Mouse (Mus musculus): ENCODE measurements around the gene Frmpd4. TPM values are rescaled to one million over a fixed set of nuclear protein-coding genes. Genes with fewer than 3 reads are reported as not detected.
A peak's percentile ranks its signal among the peaks of the same experiment; 100 is the strongest.

Frmpd4 gene
- polyA plus RNA-seq, 1 experiment from 2014 or later: 0.43 TPM

DNA sequence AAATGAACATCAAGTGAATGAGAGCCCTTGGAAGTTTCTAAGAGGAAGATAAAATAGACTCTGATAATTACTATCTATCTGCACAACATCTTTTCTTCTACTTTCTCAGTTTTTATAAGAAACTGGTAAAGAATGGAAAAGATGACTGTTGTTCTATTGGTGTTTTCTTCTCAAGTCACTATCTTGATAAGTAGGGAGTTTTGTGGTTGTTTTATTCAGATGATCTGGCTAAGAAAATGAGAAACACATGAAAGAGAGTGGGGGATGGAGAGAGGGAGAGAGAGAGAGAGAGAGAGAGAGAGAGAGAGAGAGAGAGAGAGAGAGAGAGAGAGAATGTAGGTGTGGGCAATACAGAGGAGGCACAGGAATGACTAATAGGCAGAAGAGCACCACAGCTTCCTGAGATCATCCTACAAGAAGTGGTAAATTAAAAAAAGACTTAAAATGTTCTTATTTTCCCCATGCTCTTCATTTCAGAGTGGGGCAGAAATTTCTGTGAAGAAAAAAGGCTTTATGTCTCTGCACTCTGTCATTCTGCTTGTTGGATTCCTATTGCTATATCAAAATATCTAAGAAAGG, 979.3 kb downstream of the Frmpd4 start:
- Histone ChIP-seq H3K27me3 (ENCODE audit: insufficient read depth, low read length) (no peaks in the 10 kb centered on the region), H3K9ac (ENCODE audit: low read depth, low read length) (no peak overlapping the region), H3K4me2 (ENCODE audit: low read length) (no peak overlapping the region), H3K27ac (no peak overlapping the region), H3K9me3 (replicated peaks; ENCODE audit: low read length) (no peaks in the 10 kb centered on the region), H3K4me3 (replicated peaks; ENCODE audit: low read depth, low read length) (no peak overlapping the region), H3K36me3 (ENCODE audit: insufficient read depth, low read length) (no peaks in the 10 kb centered on the region), H3K4me1 (replicated peaks; ENCODE audit: insufficient read depth, low read length) (no peaks in the 10 kb centered on the region)
- no peak for TF ChIP-seq CTCF (IDR thresholded peaks at IDR 0.05; ENCODE audit: low read depth)
- ATAC-seq (replicated peaks; ENCODE audit: low FRiP score, low read depth) (no peak), DNase-seq (ENCODE audit: low spot score) (no peak)

GRCm38 (mm10) chrX:167552827-167553226, 1024.2 kb downstream of the Frmpd4 start:
- no peak for TF ChIP-seq CTCF (IDR thresholded peaks at IDR 0.05; ENCODE audit: low read depth)

GRCm38 (mm10) chrX:167523151-167523550, 1053.9 kb downstream of the Frmpd4 start:
- no peaks in the 10 kb centered on the region for H3K36me3 ChIP-seq (ENCODE audit: insufficient read depth, low read length)
- no peaks in the 10 kb centered on the region for H3K9me3 ChIP-seq (replicated peaks; ENCODE audit: low read length)
- no peak overlapping the region for H3K27ac ChIP-seq
- H3K4me1 ChIP-seq (replicated peaks; ENCODE audit: insufficient read depth, low read length): no peaks in the 10 kb centered on the region
- no peaks in the 10 kb centered on the region for H3K27me3 ChIP-seq (ENCODE audit: insufficient read depth, low read length)
- H3K4me3 ChIP-seq (replicated peaks; ENCODE audit: low read depth, low read length): no peak overlapping the region
- no peak for DNase-seq (ENCODE audit: low spot score)
- H3K4me2 ChIP-seq (ENCODE audit: low read length): no peak overlapping the region
- H3K9ac ChIP-seq (ENCODE audit: low read depth, low read length): no peak overlapping the region
- ATAC-seq (replicated peaks; ENCODE audit: low FRiP score, low read depth): no peak
- no peak for TF ChIP-seq CTCF (IDR thresholded peaks at IDR 0.05; ENCODE audit: low read depth)
- WGBS: 75% methylated on average over 3 of the region's 3 CpGs

More at GRCm38 (mm10) chrX:167552827-167553226, 1024.2 kb downstream of the Frmpd4 start:
- no peaks in the 10 kb centered on the region for H3K27me3 ChIP-seq (ENCODE audit: insufficient read depth, low read length)
- H3K4me3 ChIP-seq (replicated peaks; ENCODE audit: low read depth, low read length): no peak overlapping the region
- DNase-seq (ENCODE audit: low spot score): no peak
- no peaks in the 10 kb centered on the region for H3K36me3 ChIP-seq (ENCODE audit: insufficient read depth, low read length)
- H3K4me1 ChIP-seq (replicated peaks; ENCODE audit: insufficient read depth, low read length): no peaks in the 10 kb centered on the region
- H3K9me3 ChIP-seq (replicated peaks; ENCODE audit: low read length): no peaks in the 10 kb centered on the region
- WGBS: 90% methylated on average over 3 of the region's 3 CpGs
- no peak overlapping the region for H3K4me2 ChIP-seq (ENCODE audit: low read length)
- no peak overlapping the region for H3K9ac ChIP-seq (ENCODE audit: low read depth, low read length)
- ATAC-seq (replicated peaks; ENCODE audit: low FRiP score, low read depth): no peak
- no peak overlapping the region for H3K27ac ChIP-seq

GRCm38 (mm10) chrX:167522528-167522927, 1054.5 kb downstream of the Frmpd4 start:
- WGBS: 78% methylated on average over 4 of the region's 4 CpGs
- ATAC-seq (replicated peaks; ENCODE audit: low FRiP score, low read depth): no peak
- Histone ChIP-seq H3K27me3 (ENCODE audit: insufficient read depth, low read length) (no peaks in the 10 kb centered on the region), H3K9ac (ENCODE audit: low read depth, low read length) (no peak overlapping the region), H3K4me3 (replicated peaks; ENCODE audit: low read depth, low read length) (no peak overlapping the region), H3K4me1 (replicated peaks; ENCODE audit: insufficient read depth, low read length) (no peaks in the 10 kb centered on the region), H3K4me2 (ENCODE audit: low read length) (no peak overlapping the region), H3K27ac (no peak overlapping the region), H3K9me3 (replicated peaks; ENCODE audit: low read length) (no peaks in the 10 kb centered on the region), H3K36me3 (ENCODE audit: insufficient read depth, low read length) (no peaks in the 10 kb centered on the region)
- DNase-seq (ENCODE audit: low spot score): no peak
- TF ChIP-seq CTCF (IDR thresholded peaks at IDR 0.05; ENCODE audit: low read depth): no peak

DNA sequence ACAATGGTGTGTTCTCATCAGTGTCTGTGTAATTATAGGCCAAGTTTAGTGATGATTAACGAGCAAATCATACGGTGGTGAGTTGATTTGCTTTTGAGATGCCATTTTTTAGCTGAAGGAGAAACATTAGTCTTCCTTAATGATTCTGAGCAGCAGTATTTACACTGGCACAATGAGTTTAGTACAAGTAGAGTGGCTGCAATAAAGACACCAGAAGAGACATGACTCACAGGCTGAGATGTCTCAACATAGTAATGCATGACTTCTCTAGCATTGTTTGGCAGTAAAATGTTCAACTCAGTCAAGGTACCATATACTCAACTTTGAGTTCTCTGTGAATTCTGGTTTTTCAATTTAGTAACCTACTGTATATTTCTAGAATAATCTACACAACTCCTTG, 1058.6 kb downstream of the Frmpd4 start:
- H3K9me3 ChIP-seq (replicated peaks; ENCODE audit: low read length): no peaks in the 10 kb centered on the region
- H3K36me3 ChIP-seq (ENCODE audit: insufficient read depth, low read length): no peaks in the 10 kb centered on the region
- DNase-seq (ENCODE audit: low spot score) (no peak), ATAC-seq (replicated peaks; ENCODE audit: low FRiP score, low read depth) (no peak)
- no peaks in the 10 kb centered on the region for H3K27me3 ChIP-seq (ENCODE audit: insufficient read depth, low read length)
- no peak overlapping the region for H3K9ac ChIP-seq (ENCODE audit: low read depth, low read length)
- no peaks in the 10 kb centered on the region for H3K4me1 ChIP-seq (replicated peaks; ENCODE audit: insufficient read depth, low read length)
- H3K27ac ChIP-seq: no peak overlapping the region
- H3K4me3 ChIP-seq (replicated peaks; ENCODE audit: low read depth, low read length): no peak overlapping the region
- WGBS: 86% methylated on average over 2 of the region's 2 CpGs
- no peak overlapping the region for H3K4me2 ChIP-seq (ENCODE audit: low read length)
- no peak for TF ChIP-seq CTCF (IDR thresholded peaks at IDR 0.05; ENCODE audit: low read depth)

- no peaks in the 10 kb centered on the region for H3K9me3 ChIP-seq (replicated peaks; ENCODE audit: low read length)
- H3K4me1 ChIP-seq (replicated peaks; ENCODE audit: insufficient read depth, low read length): no peaks in the 10 kb centered on the region
- no peaks in the 10 kb centered on the region for H3K27me3 ChIP-seq (ENCODE audit: insufficient read depth, low read length)
- H3K9ac ChIP-seq (ENCODE audit: low read depth, low read length): no peak overlapping the region
- no peak overlapping the region for H3K4me3 ChIP-seq (replicated peaks; ENCODE audit: low read depth, low read length)
- peak; percentile 84 for TF ChIP-seq CTCF (IDR thresholded peaks at IDR 0.05; ENCODE audit: low read depth)
- H3K36me3 ChIP-seq (ENCODE audit: insufficient read depth, low read length): no peaks in the 10 kb centered on the region
- DNase-seq (ENCODE audit: low spot score) (peak; percentile 66), ATAC-seq (replicated peaks; ENCODE audit: low FRiP score, low read depth) (0 out of 2 replicates have a peak, but pooled peaks have one; percentile 46)
- no peak overlapping the region for H3K4me2 ChIP-seq (ENCODE audit: low read length)
- H3K27ac ChIP-seq: no peak overlapping the region
- WGBS: 32% methylated on average over 11 of the region's 11 CpGs
Observed at GRCm38 (mm10) chrX:167497780-167498179, 1079.3 kb downstream of the Frmpd4 start.

GRCm38 (mm10) chrX:167492265-167492664, 1084.8 kb downstream of the Frmpd4 start:
- no peak for DNase-seq (ENCODE audit: low spot score)
- H3K4me1 ChIP-seq (replicated peaks; ENCODE audit: insufficient read depth, low read length): no peaks in the 10 kb centered on the region
- H3K27ac ChIP-seq: no peak overlapping the region
- H3K36me3 ChIP-seq (ENCODE audit: insufficient read depth, low read length): no peaks in the 10 kb centered on the region
- H3K9ac ChIP-seq (ENCODE audit: low read depth, low read length): no peak overlapping the region
- H3K27me3 ChIP-seq (ENCODE audit: insufficient read depth, low read length): no peaks in the 10 kb centered on the region
- 100% methylated on average over 1 of the region's 1 CpGs for WGBS
- no peak for ATAC-seq (replicated peaks; ENCODE audit: low FRiP score, low read depth)
- H3K4me3 ChIP-seq (replicated peaks; ENCODE audit: low read depth, low read length): no peak overlapping the region
- no peak for TF ChIP-seq CTCF (IDR thresholded peaks at IDR 0.05; ENCODE audit: low read depth)
- no peak overlapping the region for H3K4me2 ChIP-seq (ENCODE audit: low read length)
- no peaks in the 10 kb centered on the region for H3K9me3 ChIP-seq (replicated peaks; ENCODE audit: low read length)
